Mouse (Mus musculus): ENCODE data around the gene Mob3c.

Mob3c gene

GRCm38 (mm10) chr4:115827888-115828571, at the start of gene Mob3c:
Mob3c (plus strand) TSS chr4:115828092.
- DNase-seq (ENCODE audit: low spot score) = peak; percentile 91

- DNase-seq (ENCODE audit: low spot score) = no peak
Observed at GRCm38 (mm10) chr4:115780269-115780668, 47.6 kb upstream of the Mob3c start.

- no peak for DNase-seq (ENCODE audit: low spot score)
Observed at GRCm38 (mm10) chr4:115780918-115781317, 47.0 kb upstream of the Mob3c start, which contains the start of gene Tex38. Tex38 (minus strand) TSS chr4:115781018.

- DNase-seq (ENCODE audit: low spot score) = no peak
Observed at GRCm38 (mm10) chr4:115782026-115782805, 45.7 kb upstream of the Mob3c start.

GRCm38 (mm10) chr4:115784769-115785510, 43.0 kb upstream of the Mob3c start, which contains the start of gene Atpaf1:
Atpaf1 (plus strand) TSS chr4:115784812.
- peak; percentile 74 for DNase-seq (ENCODE audit: low spot score)

- DNase-seq (ENCODE audit: low spot score) = no peak
Observed at GRCm38 (mm10) chr4:115785511-115786034, 42.3 kb upstream of the Mob3c start.

- DNase-seq (ENCODE audit: low spot score) = no peak
Observed at GRCm38 (mm10) chr4:115790864-115791263, 37.0 kb upstream of the Mob3c start.

GRCm38 (mm10) chr4:115795360-115795759, 32.5 kb upstream of the Mob3c start:
- DNase-seq (ENCODE audit: low spot score) = no peak

GRCm38 (mm10) chr4:115799981-115800380, 27.9 kb upstream of the Mob3c start:
- no peak for DNase-seq (ENCODE audit: low spot score)

GRCm38 (mm10) chr4:115812326-115812725, 15.6 kb upstream of the Mob3c start:
- no peak for DNase-seq (ENCODE audit: low spot score)

- DNase-seq (ENCODE audit: low spot score) = no peak
Observed at GRCm38 (mm10) chr4:115815606-115816005, 12.3 kb upstream of the Mob3c start.

- DNase-seq (ENCODE audit: low spot score) = no peak
Observed at GRCm38 (mm10) chr4:115820199-115820598, 7.7 kb upstream of the Mob3c start.

GRCm38 (mm10) chr4:115820944-115821343, 6.9 kb upstream of the Mob3c start:
- DNase-seq (ENCODE audit: low spot score) = no peak

- no peak for DNase-seq (ENCODE audit: low spot score)
Observed at GRCm38 (mm10) chr4:115821431-115821830, 6.5 kb upstream of the Mob3c start.

- no peak for DNase-seq (ENCODE audit: low spot score)
Observed at GRCm38 (mm10) chr4:115821928-115822327, 6.0 kb upstream of the Mob3c start.

GRCm38 (mm10) chr4:115824178-115824577, 3.7 kb upstream of the Mob3c start:
- DNase-seq (ENCODE audit: low spot score) = no peak

GRCm38 (mm10) chr4:115825271-115825670, 2.6 kb upstream of the Mob3c start:
- DNase-seq (ENCODE audit: low spot score) = no peak

- no peak for DNase-seq (ENCODE audit: low spot score)
Observed at GRCm38 (mm10) chr4:115827066-115827465, 826 bp upstream of the Mob3c start.

- DNase-seq (ENCODE audit: low spot score) = peak; percentile 37
Observed at GRCm38 (mm10) chr4:115827535-115827887, 381 bp upstream of the Mob3c start.

GRCm38 (mm10) chr4:115828572-115828902, 645 bp downstream of the Mob3c start:
- no peak for DNase-seq (ENCODE audit: low spot score)

- DNase-seq (ENCODE audit: low spot score) = no peak
Observed at GRCm38 (mm10) chr4:115830491-115830890, 2.6 kb downstream of the Mob3c start.

GRCm38 (mm10) chr4:115831221-115831620, 3.3 kb downstream of the Mob3c start:
- no peak for DNase-seq (ENCODE audit: low spot score)

- DNase-seq (ENCODE audit: low spot score) = no peak
Observed at GRCm38 (mm10) chr4:115832040-115832439, 4.1 kb downstream of the Mob3c start.
